Mouse (Mus musculus): Measurements from ENCODE around the gene Hsd3b7.
"Not testable (repeated sequence)": the region's sequence is repeated elsewhere in the genome, so short reads cannot be mapped to it uniquely, and the experiment has no call there.

The Hsd3b7 gene

DNA sequence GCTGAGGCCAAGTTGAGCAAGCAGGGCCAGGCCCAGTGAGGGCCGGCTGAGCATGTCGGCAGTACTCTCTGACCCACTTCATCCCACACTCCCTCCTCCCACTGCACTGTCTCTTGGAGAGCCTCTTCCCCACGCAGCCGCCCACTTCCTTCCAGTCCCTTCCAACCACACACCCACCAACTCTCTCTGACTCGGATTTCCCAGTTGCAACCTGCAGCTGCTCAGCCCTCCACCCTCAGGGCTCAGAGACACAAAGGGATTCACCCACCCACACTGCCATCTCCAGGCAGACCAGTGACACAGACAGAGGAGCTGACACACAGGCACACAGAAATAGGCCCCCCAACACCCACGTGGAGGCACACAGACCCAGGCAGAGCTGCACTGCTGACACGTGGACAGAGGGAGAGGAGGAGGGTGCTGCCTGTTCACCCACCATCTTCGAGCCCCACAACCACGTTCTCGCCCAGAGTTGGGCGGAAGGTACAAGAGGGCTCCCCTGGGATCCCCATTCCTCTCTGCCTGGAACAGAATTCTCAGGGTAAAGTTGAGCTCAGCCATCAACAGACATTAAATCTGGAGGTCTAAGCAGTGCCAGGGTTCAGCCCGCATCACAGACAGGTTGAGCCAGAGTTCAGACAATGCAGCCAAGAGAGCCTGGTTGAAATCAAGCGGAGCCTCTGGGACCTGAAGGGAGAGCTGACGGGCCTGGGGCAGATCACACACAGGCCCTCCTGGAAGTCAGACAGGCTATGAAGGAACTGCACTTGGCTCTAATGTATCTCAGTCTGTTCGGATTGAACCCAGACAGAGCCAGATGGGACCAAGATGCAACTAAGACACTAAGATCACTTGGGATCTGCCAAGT, 15.8 kb downstream of the Hsd3b7 start:
- DNase-seq (ENCODE audit: low spot score in 2 of 2) = peak in 1 of 2 experiments; percentile 56

DNA sequence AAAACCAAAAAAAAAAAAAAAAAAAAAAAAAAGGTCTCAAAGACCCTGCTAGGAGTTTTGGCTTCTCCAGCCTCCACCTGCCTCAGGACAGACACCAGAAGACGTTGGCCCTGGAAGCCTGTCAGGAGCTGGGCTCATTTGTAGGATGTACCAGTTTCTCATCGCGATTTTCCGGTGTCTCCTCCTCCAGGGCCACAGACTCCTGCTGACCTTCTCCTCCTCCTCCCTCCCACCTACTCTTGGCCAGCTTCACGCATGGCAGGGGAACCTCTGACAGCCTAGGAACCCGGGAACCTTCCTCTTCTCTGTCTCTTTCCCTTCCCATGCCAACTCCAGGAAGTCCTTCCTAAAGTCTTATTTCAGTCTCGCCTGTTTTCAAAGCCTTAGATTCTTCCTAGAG, 16.6 kb downstream of the Hsd3b7 start:
- no peak for DNase-seq (ENCODE audit: low spot score in 2 of 2)

DNA sequence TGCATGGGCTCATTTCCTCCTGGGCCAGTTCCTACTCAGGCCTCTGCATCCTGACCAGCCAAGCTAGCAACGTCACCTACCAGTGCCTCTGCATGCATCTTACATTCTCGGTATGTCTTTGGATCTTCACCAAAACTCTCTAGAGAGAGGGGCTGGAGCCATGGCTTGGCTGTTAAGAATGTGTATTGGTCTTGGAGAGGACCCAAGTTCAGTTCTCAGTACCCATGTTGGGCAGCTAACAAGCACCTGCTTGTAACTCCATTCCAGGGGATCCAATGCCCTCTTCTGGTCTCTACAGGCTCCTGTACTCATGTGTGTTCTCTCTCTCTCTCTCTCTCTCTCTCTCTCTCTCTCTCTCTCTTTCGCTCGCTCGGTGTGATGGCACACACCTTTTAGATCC, 17.4 kb downstream of the Hsd3b7 start:
- no peak for DNase-seq (ENCODE audit: low spot score in 2 of 2)

DNA sequence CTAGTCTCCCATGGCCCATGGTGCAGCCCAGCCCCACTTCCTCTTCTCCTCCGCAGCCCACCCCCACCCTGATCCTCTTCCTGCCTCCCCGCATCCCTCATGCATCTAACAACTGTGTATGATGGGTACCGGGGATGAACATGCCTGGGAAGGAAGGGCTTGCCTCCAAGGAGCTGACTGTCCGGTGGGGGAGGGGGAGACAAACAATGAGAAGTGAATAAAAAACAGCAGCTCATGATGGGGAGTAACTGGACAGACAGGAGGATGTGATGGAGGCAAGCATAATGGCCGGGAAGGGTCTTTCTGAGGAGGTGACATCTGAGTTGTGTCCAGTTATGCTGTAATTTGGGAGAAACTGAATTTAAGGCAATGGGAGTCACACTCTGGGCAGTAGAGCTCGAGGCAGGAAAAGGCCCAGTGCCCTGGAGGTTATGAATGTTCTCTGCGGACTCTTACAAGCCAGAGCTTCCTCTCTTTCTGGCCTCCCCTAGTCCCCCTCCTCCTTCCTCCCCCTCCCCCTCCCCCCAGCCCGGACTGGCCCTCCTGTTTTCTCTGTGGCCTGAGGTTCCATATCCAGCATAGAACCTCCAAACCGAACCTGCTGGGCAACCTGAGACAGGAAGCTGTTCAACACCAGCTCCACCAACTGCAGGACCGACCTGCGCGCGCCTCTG, 20.6 kb downstream of the Hsd3b7 start:
- DNase-seq (ENCODE audit: low spot score in 2 of 2) = no peak

DNA sequence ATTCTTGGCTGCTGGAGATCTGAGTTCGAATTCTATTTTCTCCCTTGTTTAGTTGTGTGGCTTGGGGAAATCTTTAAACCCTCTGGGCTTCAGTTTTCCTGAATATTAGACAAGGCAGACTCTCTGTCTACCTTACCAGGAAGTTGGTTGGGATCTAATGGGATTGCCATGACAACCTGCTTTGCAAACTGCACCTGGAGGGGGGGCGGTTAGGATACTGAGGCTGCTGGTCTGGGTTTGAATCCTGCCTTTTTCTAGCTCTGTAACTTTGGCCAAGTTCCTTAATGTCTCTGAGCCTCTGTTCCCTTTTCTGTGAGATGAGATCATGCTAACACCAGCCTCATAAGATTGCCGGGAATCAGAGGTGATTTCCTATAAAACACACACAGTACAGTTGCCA, 22.1 kb downstream of the Hsd3b7 start:
- DNase-seq (ENCODE audit: low spot score in 2 of 2) = no peak

DNA sequence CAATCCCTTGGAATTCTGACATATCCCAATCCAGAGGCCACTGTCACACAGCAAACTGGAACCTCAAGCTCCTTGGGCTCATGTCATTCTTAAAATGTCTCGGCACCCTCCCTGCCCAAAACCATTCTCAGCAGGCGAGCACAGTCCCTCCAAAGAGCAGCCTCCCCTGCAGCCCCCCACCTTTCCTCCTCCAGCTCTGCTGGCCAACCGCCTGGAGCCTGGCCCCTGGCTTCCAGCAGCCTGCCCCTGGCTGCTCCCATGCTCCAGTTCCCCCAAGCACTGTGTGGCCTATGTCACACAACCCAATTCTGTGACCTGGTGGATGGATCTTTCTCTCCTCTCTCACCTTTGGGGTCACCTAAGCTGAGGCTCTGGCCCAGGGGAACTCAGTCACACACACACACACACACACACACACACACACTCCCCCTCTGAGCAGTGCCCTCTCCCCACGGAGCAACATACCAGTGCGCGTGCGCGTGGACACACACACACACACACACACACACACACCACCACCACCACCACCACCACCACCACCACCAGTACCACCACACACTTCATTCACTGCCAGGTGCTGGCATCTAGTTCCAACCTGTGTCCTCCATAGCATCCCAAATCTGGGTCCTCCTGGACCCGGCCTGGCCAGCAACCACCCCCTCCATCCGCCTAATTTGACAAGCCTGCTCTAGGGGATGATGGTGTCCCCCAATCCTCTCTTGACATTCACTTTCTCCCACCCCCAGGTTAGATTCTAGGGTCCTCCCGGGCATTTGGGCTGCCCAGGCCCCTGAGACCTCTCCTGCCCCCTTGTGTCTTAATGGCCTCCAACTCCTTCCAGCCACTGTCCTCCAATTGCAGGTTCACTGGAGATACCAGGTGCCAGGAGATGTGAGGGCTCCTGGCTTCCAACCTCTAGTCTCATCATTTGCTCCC, 23.1 kb downstream of the Hsd3b7 start:
- DNase-seq (ENCODE audit: low spot score in 2 of 2) = no peak

DNA sequence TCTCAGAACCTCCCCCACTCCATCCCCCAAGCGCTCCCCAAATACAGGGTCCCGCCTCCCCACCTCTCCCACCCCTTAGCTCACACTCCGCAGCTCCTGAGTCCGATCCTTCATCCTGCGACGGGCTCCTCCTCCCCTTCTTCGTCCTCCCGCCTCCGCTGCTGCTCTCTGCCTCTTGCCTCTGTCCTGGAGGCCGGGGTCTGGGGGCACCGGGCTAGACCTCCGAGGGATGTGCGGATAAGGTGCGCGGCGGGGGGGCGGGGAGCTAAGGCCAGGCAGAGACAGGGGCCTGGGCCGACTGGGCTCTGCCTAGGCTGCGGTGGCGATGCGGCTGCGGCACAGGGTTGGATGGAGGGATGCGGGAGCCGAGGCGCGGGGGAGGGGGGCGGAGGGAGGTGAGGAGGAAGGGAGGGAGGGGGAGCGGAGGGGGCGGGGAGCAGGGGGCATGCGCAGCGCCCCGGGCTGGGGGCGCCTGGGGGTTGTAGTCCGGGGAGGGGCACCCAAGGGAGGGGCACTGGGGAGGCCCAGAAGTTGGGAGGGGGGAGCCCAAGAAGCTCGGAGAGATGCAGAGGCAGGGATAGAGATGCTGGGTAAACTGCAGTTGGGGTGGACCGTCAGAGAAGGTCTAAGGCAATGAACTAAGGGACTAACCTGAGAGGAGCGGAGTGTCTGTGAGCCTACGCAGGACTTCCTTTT, 23.9 kb downstream of the Hsd3b7 start, which contains the start of the genes Stx4a and Stx1b:
Gene Stx4a (plus strand): TSS at position 119 of the 696 bp plus-strand sequence.
Gene Stx1b (minus strand): TSS at position 374 of the 696 bp plus-strand sequence.
- DNase-seq (ENCODE audit: low spot score in 2 of 2) = no peak

DNA sequence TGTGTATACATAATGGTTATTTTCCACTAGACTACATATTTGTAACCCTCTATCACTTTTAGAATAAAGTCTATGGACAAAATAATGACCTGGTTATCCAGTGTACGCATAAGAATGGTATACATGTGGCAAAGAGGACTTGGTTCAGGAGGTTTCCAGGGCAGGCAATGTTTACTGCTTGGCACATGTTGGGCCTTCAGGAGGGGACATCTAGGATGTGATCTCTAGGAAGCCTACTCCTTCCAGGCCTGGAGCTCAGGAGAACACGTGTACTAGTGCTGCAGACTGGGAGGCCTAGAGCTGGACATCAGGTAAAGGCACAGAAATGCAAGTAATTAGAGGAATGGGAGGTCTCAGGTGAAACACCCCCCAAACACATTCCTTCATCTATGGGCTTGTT, 35.1 kb downstream of the Hsd3b7 start:
- DNase-seq (ENCODE audit: low spot score in 2 of 2) = no peak

DNA sequence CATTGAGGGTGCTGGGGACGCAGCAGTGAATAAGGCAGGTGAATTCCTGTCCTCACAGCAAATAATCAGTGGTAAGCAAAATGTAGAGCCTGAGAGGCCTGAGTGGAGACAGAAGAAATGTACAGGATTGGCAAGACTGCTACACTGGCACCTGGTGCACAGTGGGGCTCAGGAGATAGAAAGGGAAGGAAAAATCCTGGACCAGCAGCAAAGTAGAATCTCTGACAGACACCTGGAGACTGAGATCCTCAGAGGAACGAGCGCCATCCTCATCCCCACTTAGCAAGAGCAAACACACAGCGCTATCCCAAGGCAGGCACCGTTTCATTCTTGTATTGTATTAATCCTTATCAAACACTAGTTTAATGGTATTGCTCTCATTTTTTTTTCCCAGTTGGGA, 37.1 kb downstream of the Hsd3b7 start:
- no peak for DNase-seq (ENCODE audit: low spot score in 2 of 2)

DNA sequence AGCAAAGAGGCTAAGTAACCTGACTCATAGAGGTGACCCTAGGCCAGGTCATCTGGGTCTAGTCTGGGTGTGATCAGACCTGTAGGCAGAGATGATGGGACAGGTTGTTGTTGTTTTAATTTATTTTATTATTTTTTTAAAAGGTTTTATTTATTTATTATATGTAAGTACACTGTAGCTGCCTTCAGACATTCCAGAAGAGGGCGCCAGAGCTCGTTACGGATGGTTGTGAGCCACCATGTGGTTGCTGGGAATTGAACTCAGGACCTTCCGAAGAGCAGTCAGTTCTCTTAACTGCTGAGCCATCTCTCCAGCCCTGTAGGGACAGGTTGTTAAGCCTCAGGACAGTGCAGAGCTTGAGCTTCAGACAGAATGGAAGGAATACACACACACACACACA, 37.5 kb downstream of the Hsd3b7 start:
- not testable (repeated sequence) for DNase-seq (ENCODE audit: low spot score in 2 of 2)

DNA sequence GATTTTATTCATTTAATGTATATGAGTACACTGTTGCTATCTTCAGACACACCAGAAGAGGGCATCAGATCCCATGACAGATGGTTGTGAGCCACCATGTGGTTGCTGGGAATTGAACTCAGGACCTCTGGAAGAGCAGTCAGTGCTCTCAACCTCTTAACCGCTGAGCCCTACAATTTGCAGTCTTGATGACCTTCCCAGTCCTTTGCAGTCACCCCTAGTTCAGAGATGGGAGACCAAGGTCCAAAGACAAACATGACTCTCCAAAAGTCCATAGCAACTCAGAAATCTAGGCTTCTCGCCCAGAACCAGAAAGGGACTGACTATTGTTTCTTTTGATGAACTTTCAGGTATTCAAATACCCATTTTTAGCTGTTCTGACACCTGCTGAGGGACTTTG, 39.6 kb downstream of the Hsd3b7 start:
- DNase-seq (ENCODE audit: low spot score in 2 of 2) = not testable (repeated sequence)

DNA sequence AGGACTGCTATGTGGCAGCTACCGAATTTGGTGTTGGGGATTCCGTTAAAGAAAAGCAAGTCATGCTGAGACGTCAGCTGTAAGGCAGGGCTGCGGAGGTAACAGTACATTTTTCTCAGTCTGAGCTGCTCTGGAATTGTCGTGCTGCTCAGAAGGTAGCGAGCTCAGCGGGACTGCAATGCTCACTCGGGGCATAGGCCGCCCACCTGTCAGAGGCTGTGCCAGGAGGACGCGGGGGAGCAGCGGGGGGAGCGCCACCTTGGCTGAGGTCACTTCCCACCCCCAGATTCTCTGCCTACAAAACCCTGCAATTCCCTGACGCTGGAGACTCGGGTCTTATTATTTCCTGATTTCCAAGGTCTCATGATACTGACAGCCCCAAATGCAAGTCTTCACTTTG, 40.5 kb downstream of the Hsd3b7 start:
- DNase-seq (ENCODE audit: low spot score in 2 of 2) = peak; percentile 31 to 51

DNA sequence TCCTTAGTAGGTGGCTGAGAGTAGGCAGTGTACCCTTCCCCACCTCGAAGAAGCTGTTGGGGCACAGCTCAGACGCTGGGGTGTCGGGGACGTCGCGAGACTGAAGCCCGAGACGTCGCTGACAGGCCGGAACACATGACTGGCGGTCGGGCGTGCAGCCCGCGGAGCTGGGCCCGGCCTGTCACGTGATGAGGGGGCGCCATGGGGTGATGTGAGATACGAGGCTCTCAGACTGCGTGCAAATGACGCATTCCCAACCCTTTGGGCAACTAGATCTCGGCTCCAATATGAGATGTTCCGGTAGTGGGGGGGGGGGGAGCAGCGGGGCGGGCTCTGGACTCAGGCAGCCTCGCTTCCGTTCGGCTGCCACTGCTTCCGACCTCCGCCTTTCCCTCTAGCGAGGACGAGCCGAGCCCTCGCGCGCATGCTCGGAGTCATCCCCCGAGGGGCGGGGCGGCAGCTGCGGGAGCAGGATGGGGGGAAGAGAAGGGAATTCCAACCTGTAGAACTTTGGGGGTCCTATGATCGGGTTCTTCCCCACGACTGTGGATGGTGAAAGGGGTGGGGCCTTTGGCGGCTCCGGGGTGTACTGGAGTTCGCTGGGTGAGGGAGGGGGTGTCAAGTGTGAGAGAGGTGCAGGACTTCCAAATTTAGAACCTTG, 41.1 kb downstream of the Hsd3b7 start:
- peak; percentile 86 to 91 for DNase-seq (ENCODE audit: low spot score in 2 of 2)

DNA sequence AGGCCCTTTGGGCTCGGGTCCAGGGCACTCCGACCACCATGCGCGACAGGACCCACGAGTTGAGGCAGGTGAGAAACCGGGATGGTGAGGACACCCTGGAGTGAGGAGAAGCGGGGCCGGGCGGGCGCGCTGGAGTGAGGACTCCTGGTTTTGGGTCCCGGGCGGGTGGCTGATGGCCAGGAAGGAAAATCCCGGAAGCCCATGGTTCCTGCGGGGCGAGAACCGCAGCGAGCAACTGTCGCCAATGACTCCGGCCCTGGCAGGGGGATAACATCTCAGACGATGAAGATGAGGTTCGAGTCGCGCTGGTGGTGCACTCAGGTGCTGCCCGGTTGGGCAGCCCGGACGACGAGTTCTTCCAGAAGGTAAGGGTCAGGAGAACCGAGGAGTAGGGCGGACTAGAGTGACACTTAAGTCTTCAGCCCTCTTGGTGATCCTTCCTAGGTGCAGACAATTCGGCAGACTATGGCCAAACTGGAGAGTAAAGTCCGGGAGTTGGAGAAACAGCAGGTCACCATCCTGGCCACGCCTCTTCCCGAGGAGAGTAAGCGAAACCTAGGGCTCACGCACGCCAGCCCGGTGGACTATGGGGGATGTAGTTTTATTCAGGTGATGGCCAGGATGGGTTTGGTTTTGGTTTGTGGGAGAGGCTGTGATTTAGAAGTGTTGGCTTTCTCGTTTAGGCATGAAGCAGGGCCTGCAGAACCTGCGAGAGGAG, 41.8 kb downstream of the Hsd3b7 start:
- DNase-seq (ENCODE audit: low spot score in 2 of 2) = peak; percentile 74 to 78

DNA sequence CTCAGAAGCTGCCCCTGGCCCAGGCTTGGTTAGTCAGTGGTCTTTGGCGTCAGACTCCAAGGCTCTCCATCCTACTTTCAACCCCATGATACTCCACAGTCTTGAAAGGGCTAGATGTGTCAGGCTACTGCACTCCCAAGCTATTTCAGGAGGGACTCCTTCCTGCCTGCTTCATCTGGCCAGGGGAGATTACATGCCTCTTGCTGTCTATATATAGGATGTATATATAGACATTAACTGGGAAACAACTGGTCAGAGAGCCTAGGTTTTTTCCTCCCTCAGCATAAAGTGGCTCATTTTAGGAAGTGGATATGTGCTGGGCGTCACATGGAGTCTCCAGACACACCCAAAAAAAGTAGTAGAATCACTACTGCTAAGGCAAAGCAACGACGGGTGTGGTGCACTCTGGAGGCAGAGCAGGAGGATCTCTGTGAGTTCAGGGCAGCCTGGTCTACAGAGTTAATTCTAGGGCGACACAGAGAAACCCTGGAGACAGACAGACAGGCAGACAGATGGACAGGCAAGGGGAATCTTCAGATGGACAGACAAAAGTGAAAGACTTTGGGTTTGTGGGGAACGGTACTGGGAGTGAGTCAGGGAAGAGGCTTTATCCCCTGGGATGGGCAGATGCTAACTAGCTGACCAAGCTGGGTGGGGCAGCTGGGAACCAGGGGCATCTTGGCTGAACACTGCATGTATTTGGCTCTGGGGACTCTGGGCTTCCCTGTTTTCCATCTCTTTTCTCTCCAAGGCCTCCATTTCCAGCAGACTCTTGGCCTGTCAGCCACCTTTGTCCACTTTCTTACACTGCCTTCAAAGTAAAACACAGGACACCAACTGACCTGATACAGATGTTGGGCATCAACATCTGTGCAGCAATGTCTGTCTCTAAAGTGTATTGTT, 49.8 kb downstream of the Hsd3b7 start:
- DNase-seq (ENCODE audit: low spot score in 2 of 2) = no peak

DNA sequence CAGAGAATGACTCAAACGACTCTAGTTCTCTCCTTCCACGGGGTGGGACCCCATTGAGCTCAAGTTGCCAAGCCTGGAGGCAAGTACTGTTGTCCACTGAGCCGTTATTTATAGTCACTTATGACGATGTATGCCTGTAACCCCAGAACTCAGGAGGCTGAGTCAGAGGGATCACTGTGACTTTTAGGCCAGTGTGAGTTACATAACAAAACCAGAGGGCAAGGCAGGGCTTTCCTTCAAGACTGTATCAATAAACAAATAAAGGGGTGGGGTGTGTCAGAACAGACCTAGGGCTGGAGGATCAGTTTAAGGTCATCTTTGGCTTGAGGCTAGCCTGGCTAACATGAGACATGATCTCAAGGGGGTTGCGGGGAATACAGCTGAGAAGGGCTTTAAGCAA, 50.5 kb downstream of the Hsd3b7 start:
- DNase-seq (ENCODE audit: low spot score in 2 of 2) = peak in 1 of 2 experiments; percentile 27
